Mouse (Mus musculus) cerebellum, adult 9-10 months (tissue): ENCODE measurements around the gene Stox1.
"Not testable (repeated sequence)": the region's sequence is repeated elsewhere in the genome, so short reads cannot be mapped to it uniquely, and the experiment has no call there.

Experiments used
- DNase-seq: peaks from one replicate; pipeline ENCODE4 v3.0.0; 2022

Gene Stox1

DNA sequence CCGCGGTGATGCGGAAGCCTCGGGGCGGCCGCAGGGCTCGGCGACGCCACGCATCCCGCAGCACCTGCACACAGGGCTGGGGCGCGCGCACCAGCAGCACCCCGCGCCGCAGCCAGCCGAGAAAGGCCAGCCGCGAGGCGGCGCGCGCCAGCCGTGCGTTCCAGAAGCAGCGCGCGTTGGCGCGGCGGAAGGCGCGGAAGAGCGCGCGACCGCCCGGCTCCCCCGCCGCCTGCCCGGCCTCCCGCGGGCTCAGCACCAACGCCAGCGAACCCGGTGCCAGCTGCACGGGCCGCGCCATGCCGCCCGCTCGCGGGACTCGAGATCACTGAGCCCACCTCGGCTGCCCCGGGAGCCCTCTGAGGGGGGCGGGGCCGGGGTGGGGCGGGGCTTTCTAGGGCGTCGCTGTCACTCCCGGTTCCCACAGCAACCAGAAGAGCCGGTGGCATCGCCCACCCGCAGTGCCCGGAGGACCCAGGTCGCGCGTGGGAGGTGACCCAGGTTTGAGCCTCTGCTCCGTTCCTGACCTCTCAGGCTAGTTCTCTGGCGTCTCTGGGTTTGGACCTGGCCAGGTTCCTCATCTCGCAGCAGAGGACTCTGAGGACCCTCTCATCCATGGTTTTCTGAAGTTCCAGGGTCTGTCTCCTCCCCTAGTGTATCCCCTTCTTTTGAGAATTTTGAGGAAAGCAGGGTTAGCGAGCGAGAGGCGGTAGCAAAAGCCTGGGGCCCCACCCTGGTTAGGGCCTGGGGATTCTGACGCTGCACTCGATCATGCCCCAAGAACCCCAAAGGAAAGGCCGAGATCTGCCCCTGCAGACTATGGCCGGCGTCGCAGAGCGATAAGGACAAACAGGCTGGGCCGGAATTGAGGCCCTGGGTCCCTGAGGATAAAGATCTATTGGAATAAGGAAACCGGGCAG lies at the start of gene Stox1:
Gene Stox1 (minus strand): TSS at position 358 of the 917 bp plus-strand sequence.
- peak; percentile 51 for DNase-seq

GRCm38 (mm10) chr10:62750781-62751180 lies 24.9 kb upstream of the Stox1 start:
- no peak for DNase-seq

DNA sequence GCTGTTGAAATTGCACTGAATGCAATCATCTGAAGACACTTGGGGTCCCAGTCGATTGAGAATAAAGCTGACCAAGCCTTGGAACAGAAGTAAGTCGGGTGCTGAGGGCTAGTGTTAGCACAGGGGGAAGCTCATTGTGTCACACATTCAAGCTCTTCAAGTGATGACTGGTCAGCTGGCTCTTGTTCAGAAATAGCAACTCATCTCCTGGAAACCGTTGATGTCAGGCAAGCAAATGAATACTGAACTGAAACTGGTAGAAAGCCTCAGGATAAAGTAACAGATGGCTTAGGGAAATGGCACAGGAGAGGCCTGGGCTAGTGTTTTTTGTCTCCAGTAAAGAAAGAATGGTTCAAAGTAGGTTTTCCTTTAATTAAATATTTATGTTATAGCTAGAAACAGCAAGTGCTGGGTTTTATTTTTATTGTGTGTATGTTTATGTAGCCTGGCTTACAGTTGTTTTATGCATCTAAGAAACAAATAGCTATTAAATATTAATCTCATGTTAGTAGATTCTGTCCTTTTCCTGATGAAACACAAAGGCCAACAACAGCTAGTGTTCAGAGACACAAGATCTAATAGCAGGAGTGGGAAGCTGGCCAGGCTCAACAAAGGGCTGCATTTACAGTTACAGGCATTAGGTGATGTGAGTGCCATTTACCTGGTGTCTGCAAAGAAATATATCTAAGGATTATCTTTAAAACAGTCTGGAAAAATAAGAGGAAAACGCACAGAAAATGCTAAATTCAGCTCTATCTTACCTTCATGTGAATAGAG lies 14.2 kb upstream of the Stox1 start:
- peak; percentile 86 for DNase-seq

GRCm38 (mm10) chr10:62736965-62737688 lies 11.2 kb upstream of the Stox1 start:
- no peak for DNase-seq

DNA sequence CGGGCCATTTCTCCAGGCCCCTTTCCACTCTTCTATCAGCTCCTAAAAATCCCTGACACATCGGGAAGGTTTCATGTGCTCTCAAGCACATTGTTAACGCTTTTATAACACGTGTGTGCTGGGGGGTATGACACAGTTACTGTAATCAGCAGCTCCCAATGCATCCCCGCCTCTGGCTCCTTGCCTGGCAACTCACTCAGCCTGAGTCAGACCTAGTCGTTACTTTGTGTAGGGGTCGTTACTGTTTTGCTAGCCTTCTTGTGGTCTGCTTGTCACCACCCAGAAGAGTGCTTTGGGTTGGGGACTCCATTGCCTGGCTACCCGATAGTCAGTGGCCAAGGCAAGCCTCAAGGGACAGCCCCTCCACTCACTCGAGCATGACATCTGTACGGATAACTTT lies 4.9 kb upstream of the Stox1 start:
- no peak for DNase-seq

DNA sequence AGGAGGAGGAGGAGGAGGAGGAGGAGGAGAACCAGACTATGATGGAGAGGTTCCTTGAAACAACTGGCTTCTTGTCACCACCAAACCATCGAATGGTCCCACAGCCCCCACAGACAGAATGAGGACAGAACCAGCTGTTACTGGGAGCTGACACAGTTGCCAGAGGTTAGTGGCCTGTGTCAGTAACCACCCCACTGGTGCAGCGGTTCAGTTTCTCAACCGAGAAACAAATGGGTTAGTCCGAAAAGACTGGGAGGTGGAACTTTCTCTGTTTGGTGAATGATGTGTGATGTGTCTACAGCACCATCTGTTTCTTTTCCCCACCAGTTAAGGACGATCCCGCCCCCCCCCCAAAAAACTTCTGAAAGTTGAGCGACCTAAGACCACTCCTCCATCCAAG lies 992 bp downstream of the Stox1 start:
- DNase-seq = no peak

GRCm38 (mm10) chr10:62722701-62723100 lies 3.2 kb downstream of the Stox1 start:
- no peak for DNase-seq

DNA sequence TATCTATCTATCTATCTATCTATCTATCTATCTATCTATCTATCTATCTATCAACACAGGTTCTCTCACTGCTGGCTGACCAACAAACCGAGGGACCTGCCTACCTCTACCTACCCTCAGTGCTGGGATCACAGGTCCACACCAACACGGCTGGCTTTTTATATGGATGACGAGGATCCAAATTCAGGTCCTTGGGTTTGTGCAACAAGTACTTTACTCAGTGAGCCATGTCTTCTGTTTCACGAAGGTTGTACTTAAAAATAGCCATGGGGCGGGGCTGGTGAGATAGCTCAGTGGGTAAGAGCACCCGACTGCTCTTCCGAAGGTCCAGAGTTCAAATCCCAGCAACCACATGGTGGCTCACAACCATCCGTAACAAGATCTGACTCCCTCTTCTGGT lies 5.4 kb downstream of the Stox1 start:
- not testable (repeated sequence) for DNase-seq

DNA sequence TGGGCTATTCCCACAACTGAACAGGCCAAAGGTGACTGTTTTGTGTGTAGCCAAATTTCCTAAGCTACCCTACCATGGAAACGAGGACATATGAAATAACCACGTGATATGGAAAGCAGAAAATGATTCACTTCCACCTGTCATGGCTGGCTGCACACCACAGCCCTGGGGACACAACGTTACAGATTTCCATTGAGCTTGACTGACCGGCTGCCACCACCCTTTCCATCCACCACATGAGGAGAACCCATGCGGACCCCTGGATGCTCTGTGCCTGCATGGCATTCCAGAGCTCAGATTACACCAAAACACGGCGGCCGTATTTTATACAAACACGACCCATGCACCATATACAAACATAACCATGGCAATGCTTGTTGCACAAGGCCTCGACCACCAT lies 12.5 kb downstream of the Stox1 start:
- DNase-seq = no peak

DNA sequence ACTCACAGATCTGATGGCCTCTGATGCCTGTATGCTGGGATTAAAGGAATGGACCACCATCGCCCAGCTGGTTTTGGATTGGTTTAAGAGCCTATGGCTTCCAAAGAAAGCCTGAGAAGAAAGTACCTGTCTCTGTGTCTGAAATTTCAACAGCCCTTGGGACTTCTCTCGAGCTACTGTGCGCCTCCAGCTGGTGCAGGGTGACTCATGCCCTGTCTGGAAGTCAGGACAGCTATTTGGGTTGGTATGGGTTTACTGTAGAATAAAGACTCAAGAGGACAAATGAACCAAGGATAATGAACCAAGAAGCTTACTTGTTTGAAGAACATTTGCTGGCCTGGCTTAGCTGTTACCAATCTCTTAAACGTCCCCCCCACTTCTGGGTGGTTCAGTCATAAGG lies 22.3 kb downstream of the Stox1 start:
- no peak for DNase-seq

DNA sequence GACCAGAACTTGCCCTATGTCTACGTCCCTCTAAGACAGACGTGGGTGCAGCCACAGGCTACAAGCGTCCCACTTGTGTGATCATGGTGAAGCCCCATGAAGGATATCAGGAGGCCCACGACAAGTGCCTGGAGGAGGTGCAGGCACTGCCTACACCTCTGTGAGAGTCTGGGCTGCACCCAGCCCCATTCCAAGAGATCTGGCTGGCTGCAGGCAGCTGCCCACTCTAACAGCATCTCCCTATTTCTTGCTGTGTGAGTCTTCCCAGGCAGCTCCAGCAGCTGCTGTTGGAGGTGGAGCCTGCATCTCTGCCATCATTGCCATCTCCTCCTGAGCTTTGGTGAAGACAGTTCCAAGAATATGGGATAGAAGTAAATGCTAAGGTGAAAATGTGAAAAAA lies 23.5 kb downstream of the Stox1 start:
- no peak for DNase-seq

GRCm38 (mm10) chr10:62692771-62693170 lies 33.2 kb downstream of the Stox1 start:
- no peak for DNase-seq

GRCm38 (mm10) chr10:62692244-62692643 lies 33.7 kb downstream of the Stox1 start:
- DNase-seq = no peak

DNA sequence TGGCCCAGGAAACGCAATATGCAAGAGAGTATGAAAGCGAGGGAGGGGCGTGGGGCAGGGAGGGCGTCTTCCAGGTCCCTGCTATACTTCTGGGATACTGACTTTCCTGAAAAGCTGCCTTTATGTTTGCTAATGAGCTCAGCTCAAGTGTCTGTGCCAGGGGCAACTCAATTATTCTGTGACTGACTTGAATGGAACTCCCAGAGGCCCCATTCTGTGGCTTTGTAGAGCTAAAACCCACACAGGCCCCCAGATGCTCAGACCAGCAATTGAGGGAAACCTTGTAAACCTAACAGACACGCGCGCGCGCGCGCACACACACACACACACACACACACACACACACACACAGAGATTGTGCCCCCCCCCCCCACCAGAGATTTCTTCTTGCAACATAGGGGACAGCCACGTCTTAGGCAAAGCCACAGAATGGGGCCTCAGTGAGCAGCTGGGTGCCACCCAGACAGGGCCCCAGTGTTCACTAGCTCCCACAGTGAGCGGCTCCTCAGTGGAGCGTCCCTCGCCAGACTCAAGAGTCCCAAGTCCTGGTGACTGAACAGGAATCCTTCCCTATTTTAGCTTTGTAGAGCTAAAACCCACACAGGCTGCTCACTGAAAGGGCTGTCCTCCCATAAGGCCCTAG lies 38.8 kb downstream of the Stox1 start:
- DNase-seq = no peak

GRCm38 (mm10) chr10:62683043-62683442 lies 42.9 kb downstream of the Stox1 start:
- no peak for DNase-seq

DNA sequence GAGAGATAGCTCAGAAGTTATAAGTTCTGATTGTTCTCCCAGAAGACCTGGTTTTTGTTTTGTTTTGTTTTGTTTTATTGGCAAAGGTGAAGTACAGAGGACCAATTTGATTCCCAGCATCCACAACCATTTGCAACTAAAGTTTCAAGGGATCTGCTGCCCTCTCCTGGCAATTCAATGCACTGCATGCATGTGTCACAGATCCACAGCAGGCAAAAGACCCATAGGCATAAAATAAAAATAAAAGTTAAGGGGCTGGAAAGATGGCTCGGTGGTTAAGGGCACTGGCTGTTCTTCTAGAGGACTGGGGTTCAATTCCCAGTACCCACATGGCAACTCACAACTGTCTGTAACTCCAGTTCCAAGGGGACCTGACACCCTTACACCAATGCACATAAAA lies 46.1 kb downstream of the Stox1 start:
- DNase-seq = no peak

GRCm38 (mm10) chr10:62677329-62677728 lies 48.6 kb downstream of the Stox1 start:
- no peak for DNase-seq

DNA sequence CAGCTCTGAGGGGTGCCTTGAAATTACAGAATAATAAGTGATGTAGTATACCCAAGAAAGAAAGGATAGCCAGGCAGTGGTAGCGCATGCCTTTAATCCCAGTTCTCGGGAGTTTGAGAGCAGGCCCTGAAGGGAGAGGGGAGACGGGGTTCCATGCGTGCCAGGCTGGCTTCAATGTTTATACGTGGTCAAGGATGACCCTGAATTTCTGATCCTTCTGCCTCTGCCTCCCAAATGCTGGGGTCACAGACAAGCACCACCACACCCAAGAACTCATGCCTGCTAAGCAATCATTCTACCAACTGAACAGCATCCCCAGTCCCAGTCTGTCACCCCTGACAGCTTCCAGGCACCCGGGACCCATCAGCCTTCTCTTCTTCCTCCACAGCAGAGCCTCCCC lies 49.7 kb downstream of the Stox1 start:
- no peak for DNase-seq

DNA sequence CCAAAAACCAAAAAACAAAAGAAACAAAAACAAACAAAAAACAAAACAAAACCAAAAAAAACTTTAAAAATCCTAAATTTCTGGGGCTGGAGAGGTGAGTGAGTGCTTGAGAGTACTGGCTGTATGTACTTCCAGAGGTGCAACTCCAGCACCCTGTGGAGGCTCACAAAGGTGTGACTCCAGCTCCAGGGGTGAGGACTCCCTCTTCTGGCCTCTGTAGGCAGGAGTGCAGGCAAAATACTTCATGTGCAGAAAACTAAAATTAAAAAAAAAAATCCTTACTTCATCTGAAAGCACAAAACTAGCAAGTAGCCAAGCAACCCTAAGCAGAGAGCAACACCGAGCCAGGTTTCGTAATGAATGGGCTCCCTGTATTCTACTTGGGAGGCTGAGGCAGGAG lies 53.6 kb downstream of the Stox1 start:
- no peak for DNase-seq

- DNase-seq = no peak
Measured at GRCm38 (mm10) chr10:62669245-62669644, 56.7 kb downstream of the Stox1 start.

DNA sequence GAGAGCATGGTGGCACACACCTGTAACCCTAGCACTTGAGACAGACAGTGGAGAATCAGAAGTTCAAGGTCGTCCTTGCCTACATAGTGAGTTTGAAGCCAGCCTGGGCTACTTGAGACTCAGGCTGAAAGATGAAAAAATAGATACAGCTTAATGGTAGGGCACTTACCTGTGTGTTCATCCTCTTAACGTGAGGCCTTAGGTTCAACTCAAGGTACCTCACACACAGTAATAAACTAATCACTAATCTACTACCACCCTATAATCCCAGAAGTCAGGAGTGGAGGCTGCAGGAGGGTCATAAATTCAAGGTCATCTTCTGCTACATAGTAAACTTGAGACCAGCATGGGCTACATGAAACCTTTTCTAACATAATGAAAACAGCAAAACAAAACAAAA lies 57.5 kb downstream of the Stox1 start:
- no peak for DNase-seq

- no peak for DNase-seq
Measured at GRCm38 (mm10) chr10:62668043-62668442, 57.9 kb downstream of the Stox1 start.
